Mouse (Mus musculus): ENCODE results near the gene Ubac2.
A peak's percentile ranks its signal among the peaks of the same experiment; 100 is the strongest.

The Ubac2 gene

GRCm38 (mm10) chr14:122003812-122004211 lies 125.4 kb downstream of the Ubac2 start:
- DNase-seq (ENCODE audit: low read depth) = no peak

GRCm38 (mm10) chr14:122008261-122008660 lies 129.8 kb downstream of the Ubac2 start:
- DNase-seq (ENCODE audit: low read depth) = no peak

GRCm38 (mm10) chr14:122009502-122009901 lies 131.1 kb downstream of the Ubac2 start:
- DNase-seq (ENCODE audit: low read depth) = peak; percentile 6

GRCm38 (mm10) chr14:122010301-122010700 lies 131.9 kb downstream of the Ubac2 start:
- no peak for DNase-seq (ENCODE audit: low read depth)

- no peak for DNase-seq (ENCODE audit: low read depth)
Measured at GRCm38 (mm10) chr14:122011768-122012167, 133.3 kb downstream of the Ubac2 start.

- no peak for DNase-seq (ENCODE audit: low read depth)
Measured at GRCm38 (mm10) chr14:122012193-122012592, 133.8 kb downstream of the Ubac2 start.

GRCm38 (mm10) chr14:122012814-122013213 lies 134.4 kb downstream of the Ubac2 start:
- no peak for DNase-seq (ENCODE audit: low read depth)

GRCm38 (mm10) chr14:122013417-122013951 lies 135.1 kb downstream of the Ubac2 start:
- peak; percentile 8 for DNase-seq (ENCODE audit: low read depth)

GRCm38 (mm10) chr14:122017958-122018357 lies 139.5 kb downstream of the Ubac2 start:
- DNase-seq (ENCODE audit: low read depth) = no peak

- DNase-seq (ENCODE audit: low read depth) = no peak
Measured at GRCm38 (mm10) chr14:122019389-122019788, 141.0 kb downstream of the Ubac2 start.

GRCm38 (mm10) chr14:122020567-122020966 lies 142.1 kb downstream of the Ubac2 start:
- no peak for DNase-seq (ENCODE audit: low read depth)

GRCm38 (mm10) chr14:122023054-122023453 lies 144.6 kb downstream of the Ubac2 start:
- DNase-seq (ENCODE audit: low read depth) = no peak

GRCm38 (mm10) chr14:122023928-122024327 lies 145.5 kb downstream of the Ubac2 start:
- peak; percentile 24 for DNase-seq (ENCODE audit: low read depth)

GRCm38 (mm10) chr14:122028926-122029745 lies 150.7 kb downstream of the Ubac2 start:
- DNase-seq (ENCODE audit: low read depth) = no peak

- no peak for DNase-seq (ENCODE audit: low read depth)
Measured at GRCm38 (mm10) chr14:122029851-122030250, 151.4 kb downstream of the Ubac2 start.

GRCm38 (mm10) chr14:122032045-122032444 lies 153.6 kb downstream of the Ubac2 start:
- DNase-seq (ENCODE audit: low read depth) = no peak

- DNase-seq (ENCODE audit: low read depth) = no peak
Measured at GRCm38 (mm10) chr14:122034451-122034850, 156.0 kb downstream of the Ubac2 start, which contains the start of gene Timm8a2. Gene Timm8a2 (plus strand): TSS chr14:122034674.

- DNase-seq (ENCODE audit: low read depth) = no peak
Measured at GRCm38 (mm10) chr14:122035181-122035580, 156.8 kb downstream of the Ubac2 start.

- peak; percentile 56 for DNase-seq (ENCODE audit: low read depth)
Measured at GRCm38 (mm10) chr14:122035860-122036259, 157.4 kb downstream of the Ubac2 start.

GRCm38 (mm10) chr14:122038874-122039647 lies 160.6 kb downstream of the Ubac2 start:
- no peak for DNase-seq (ENCODE audit: low read depth)

GRCm38 (mm10) chr14:122041413-122041825 lies 163.0 kb downstream of the Ubac2 start:
- no peak for DNase-seq (ENCODE audit: low read depth)

GRCm38 (mm10) chr14:122042142-122042694 lies 163.8 kb downstream of the Ubac2 start:
- DNase-seq (ENCODE audit: low read depth) = no peak
